Mouse (Mus musculus): ENCODE data around the gene Slc2a12.

The Slc2a12 gene

DNA sequence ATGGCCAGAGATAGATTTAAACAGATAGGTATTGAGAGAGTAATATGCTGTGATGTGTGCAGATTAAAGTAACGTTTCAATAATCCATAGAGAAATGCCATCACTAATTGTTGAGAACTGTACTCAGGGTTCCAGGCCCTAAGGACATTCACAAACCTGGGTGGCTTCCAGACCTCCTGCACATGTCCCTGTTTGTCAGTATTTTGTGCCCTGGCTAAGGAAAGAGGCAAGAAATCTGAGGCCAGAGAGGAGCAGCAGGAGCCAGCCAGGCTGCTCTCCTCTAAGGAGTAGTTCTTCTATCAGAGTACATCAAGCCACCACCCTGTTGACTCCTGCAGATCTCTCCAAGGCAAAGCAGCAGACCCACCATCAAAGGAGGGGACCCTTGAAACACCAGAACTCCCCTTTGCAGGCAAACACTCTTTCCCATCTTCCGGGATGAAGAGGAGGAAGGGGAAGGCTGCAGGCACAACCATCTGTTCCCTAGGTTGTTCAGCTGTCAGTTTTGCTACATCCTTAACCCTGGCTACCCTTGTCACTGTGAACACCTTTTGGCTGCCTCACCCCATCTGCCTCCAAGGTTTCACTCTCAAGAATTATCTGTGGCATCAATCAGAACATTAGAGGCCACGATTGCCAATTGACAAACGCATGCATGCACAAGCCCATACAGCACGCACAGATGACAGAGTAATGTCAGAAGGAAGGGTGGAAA, 15.6 kb downstream of the Slc2a12 start:
- DNase-seq (ENCODE audit: low read depth) = no peak

DNA sequence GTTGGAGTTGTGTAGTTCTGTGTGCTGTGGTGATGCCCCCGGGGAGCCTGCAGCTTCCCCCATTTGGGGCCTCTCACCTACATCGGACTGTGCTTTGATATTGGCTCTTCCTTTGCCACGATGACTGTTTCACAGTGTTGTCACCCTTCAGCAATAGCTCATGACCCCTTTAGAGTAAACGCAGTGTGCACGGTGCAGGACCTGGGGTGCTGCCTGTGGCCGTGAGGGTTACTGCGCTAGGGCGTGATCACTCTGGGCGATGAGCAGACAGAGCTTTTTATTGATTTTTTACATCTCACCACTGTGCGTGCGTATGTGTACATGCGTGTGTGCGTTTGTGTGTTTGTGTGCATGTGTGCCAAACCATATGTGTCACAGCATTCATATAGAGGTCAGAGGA, 23.7 kb downstream of the Slc2a12 start:
- DNase-seq (ENCODE audit: low read depth) = no peak

DNA sequence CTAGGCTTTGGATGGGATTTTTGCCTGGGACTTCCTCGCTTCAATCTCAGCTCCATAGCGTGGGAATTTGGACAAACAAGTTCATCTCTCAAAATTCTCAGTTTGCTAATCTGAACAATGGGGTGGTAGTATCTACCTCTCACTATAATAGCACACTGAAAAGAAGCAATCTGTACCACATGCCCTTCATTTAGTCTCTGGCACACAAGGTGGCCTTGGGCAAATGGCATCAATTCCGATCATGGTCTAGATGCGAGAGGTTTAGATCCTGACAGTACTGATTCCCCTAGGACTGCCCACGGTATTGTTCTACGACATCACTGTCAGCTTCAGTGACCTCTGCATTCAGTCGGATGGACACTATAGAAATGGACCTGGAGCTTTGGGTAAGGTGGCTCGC, 29.4 kb downstream of the Slc2a12 start:
- no peak for DNase-seq (ENCODE audit: low read depth)

DNA sequence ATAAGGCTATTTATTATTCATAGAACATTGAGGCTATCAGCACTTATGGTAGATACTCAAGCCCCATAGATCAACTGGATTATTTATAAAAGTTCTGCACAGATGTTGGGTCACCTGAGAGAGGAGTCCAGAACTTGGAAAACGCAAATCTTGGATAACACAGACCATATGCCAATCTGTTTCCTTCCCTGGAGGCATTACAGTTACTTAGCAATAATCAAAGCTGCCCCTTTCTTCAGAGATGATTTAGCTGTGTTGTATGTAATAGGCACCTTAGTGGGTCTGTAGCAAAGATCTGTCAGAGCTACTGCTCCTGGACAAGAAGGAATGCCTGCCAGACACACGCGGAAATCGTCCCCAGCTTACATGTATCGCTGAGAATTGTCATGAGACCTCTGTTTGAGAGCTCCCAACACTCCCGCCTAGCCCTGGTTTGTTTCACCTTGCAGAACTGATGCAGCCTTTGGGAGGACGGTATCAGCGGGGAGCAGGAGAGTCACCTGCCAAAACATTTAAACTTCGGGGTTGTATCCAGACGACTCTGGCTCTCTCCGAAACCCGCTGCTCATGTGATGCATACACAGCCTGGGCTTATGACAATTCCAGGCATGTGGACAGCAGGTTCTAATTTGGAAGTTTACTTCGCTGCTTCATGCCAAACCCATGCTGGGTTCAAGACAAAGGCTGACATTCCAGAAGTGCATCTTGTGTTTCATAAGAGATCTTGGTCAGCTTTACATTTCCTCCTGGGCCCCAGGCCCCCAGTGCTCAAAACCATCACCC, 31.2 kb downstream of the Slc2a12 start:
- DNase-seq (ENCODE audit: low read depth) = no peak

- no peak for DNase-seq (ENCODE audit: low read depth)
Measured at GRCm38 (mm10) chr10:22696236-22696635, 51.4 kb downstream of the Slc2a12 start.

DNA sequence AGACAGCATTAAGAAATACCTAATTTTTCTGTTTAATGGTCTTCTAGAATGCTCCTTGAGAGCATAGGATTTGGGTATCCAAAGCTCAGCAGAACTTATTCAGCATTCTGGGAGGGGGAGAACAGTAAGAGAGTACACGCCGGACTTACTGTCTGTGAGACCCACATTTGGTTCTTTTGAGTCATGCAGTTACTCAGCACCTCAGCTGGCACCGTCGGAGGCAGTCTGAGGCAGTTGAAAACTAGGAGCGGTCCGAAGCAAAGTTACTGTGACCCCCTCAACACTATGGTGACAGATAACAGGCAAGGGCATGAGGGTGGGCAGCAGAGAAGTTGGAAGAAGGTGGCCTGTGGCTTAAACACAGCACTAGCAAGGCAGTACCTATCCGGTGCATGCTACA, 52.1 kb downstream of the Slc2a12 start:
- no peak for DNase-seq (ENCODE audit: low read depth)

DNA sequence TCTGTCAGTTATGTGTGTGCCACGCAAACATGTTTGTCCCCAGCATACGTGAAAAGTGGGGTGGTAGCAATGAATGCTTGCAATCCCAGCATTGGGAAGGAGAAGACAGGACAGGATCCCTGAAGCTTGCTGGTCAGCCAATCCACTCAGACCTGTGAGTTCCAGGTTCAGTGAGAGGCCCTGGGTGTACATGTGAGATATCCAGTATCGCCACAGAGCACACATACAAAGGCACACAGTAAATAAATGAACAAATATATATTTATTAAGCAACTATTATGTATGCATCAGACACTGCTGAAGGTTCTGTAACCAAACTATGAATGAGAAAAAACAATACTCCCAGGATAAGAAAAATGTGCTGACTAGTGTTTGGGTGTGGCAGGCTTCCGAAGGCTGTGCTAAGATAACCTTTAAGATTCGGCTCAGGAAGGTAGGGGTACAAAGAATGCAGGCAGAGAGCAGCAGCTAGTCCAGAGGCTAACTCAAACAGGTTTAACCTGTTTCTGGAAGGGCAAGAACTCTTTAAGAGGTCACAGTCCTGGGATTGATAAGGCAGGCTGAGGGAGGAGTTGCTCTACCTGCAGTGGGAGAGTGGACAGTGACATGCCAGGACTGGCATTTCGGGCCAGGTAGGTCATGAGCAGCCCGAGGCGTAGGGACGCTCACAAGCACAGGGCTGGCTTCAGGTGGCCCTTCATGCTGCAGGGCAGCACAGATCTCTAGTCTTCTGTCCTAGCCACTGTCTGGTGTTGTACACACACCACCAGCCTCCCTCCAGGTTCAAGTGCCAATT, 53.5 kb downstream of the Slc2a12 start:
- DNase-seq (ENCODE audit: low read depth) = no peak

DNA sequence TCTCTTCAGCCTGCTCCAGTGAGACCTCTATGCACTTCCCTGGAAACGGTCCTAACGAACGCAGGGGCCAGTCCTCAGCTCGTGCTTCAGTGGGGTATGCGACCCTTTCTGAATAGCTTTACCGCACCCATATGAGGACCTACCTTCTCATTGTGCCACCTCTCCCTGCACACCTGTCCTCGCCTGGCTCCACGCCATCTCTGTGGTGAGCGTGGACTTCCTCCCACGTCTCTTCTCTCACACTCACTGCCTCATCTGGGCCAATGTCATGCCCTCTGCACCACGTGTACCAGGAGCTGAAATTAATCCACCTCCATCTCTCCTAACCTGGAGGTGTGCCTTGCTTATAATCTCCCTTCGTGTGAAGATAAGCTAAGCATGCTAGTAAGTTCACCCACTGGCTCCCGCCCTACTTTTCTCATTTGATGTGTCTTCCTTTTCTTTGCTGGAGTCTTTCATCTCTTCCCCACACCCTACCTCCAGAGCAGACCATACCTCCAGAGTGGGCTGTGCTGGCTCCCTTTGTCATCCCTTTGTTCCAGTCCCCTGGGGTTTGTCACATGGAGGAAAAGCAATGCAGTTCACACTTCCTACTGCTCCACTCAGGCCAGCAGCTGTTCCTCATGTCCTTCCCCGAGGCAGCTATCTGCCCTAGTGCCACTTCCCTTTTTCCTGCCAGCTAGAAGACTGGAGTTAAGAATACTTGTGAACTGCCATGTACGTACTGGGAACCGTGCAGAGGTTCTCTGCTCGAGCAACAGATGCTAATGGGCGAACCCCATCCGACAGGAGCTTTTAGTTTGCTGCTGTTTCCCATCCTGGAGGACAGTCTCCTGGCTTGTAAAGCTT, 54.9 kb downstream of the Slc2a12 start:
- DNase-seq (ENCODE audit: low read depth) = no peak

GRCm38 (mm10) chr10:22700773-22701172, 56.0 kb downstream of the Slc2a12 start:
- no peak for DNase-seq (ENCODE audit: low read depth)

DNA sequence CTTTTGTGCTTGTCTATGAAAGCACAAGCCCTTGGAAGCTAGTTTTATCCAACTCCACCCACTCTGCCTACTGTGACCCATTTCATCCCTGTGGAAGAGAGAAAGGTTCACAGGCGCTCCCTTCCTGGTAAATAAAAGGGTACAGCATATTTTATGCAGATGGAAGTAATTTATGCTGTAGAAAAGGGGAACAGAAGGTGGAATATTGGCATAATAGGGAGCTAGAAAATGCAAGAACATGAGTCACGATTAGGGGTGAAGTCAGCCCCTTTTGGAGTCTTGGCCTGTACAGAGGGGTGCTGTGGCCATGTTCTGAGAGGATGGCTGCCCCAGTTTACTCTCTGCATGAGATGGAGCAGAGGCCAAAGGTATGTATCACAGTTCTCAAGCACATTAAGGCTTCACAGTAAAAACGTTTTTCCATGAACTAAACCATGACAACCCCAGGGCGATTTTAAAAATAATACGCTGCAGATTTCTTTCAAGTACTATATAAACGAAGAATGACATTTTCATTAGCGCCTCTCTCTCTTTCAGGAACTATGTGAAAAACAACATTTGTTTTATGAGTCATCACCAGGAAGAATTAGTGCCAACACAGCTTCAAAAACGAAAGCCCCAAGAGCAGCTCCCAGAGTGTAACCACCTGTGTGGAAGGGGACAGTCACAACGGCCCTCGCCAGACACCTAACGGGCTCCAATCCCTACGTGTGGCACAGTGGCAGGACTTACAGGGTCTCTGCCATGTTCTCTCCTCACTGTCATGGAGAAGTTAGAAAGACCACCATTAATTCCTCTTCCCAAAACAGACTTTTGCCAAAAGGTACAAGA, 56.9 kb downstream of the Slc2a12 start:
- DNase-seq (ENCODE audit: low read depth) = no peak

DNA sequence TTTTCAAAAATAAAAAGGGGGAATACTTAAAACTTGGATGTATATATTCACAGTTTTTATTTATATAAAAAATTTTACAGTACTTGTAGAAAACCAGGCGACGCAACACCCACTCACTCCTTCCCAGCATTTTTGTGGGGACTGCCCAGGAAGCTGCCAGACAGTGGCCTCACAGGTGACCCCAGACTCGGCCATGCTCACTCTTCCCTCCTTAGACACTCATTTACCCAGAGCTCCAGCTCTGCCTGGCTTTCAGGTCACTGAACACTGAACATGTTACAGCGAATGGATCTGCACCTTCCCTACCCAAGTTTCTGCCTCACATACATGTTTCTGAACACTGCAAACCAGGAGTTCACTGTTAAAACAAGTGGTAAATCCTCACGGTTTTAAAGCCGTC, 59.0 kb downstream of the Slc2a12 start:
- DNase-seq (ENCODE audit: low read depth) = no peak

DNA sequence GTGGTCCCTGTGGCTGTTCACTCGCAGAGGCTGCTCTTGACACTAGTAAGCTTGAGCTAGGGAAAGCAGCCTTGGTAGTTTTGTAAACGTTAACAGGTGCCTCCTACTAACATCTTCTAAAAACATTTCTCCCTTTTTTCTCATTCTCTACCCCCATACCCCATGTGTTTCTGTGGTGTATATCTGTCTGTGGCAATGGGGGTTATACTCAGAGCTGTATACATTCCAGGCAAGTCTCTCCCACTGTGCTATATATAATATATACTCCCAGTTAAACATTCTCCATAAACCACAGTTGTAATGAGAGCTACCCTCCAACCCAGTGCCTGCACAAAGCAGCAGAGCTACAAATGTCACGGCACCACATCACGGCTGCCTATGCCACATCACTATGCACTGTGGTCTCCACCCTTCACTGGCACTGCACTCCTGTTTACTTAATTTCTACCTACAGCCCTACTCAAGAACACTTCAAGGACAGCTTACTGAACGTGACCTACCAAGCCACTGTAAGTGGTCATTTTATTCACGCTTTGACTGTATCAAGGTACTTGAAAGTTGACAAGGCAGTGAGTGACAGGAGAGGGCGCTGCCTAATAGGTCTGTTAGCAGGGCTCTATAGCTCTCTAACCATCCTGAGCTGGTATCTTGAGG, 63.5 kb downstream of the Slc2a12 start:
- no peak for DNase-seq (ENCODE audit: low read depth)

DNA sequence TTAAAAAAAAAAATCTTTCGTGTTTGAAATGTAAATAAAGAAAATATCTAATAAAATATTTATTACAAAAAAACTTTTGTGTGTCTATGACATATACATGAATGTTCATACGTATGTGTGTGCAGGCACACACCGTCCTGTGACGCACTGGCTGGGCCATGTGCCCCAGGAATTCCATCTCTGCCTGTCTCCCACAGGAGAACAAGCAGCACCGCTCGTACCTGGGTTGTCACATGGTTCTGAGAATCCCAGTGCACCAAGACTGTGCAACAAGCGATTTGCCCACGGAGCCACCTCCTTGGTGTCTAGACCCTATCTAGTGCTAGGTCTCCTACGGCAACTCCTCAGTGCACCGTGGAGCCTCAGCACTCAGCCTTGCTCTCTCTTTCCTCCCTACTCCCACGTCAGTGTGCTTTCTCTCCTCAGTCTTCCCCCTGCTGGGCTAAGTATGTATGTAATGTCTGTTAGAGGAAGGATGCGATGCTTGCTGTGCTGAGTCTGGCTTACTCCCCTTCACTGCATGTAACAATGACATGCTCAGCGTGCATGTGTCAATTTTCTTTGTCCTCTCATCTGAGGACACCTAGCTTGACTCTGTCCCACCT, 65.5 kb downstream of the Slc2a12 start:
- no peak for DNase-seq (ENCODE audit: low read depth)

GRCm38 (mm10) chr10:22712955-22713354, 68.1 kb downstream of the Slc2a12 start:
- no peak for DNase-seq (ENCODE audit: low read depth)

GRCm38 (mm10) chr10:22714520-22714919, 69.7 kb downstream of the Slc2a12 start:
- peak; percentile 34 for DNase-seq (ENCODE audit: low read depth)

DNA sequence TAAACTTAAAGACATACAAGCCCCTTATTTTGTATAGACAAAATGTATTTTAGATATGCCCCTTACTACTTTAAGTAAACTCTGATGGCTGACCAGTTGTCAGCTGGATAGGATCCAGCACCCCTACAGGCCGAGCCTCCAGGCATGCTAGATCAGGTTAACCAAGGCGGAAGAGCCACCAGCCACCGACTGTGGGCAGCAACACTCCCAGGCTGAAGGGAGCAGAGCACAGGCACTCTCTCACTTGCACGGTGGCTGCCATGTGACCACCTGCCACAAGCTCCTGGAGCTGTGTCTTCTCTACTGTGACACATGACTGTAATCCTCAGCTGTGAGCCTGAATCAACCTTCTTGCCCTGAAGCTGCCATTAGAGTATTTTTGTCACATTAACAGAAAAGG, 73.7 kb downstream of the Slc2a12 start:
- DNase-seq (ENCODE audit: low read depth) = no peak

DNA sequence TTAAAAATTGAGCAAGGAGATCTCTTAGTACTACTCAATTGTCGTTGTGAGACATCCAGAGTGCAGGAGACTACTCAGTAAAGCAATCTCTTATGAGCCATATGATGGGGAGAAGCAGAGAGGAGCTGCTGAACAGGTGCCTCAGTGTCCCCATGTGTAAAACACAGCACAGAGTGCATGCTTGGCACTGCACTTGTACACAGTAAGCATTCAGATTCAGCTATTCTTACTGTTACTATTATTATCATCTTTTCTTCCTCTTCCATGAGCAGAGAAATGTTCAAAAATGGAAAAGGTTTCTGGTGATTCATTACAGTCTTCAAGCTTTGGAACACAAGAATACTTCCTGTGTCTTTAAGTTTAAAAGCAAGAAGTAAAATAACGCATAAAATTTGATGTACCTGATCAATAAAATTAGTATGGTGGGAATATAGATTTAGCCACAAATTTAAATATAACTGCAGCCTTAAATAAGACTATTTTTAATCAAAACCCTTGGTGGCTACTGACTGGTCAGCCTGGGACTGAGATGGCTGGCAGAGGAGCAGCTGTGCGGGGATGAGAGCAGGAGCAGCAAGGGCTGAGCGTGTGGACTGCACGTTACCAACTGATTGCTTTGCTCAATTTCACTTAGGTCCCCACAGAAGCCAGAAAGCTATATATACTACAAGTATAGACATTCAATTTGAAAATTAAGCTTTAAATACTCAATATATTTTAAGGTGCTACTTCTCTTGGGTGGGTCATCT, 76.1 kb downstream of the Slc2a12 start:
- DNase-seq (ENCODE audit: low read depth) = no peak

GRCm38 (mm10) chr10:22725166-22725565, 80.4 kb downstream of the Slc2a12 start:
- DNase-seq (ENCODE audit: low read depth) = no peak

DNA sequence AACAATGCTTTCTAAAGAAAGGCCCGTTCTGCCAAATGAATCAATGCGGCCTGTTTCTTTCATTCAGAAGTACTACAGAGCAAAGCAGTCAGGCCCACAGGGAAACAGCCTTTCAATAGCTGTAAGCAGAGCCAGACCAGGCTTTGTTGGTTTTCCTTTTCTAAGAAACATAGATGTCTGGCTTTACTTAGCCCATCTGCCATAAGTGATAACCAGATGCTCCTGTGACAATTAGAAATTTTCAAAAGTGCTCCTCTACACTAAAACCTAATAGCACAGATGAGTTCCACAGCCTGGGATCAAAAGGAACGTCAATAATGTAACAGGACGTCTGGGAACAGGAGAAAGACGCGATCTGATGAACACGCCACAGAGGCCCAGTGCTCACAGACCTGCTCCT, 81.5 kb downstream of the Slc2a12 start:
- no peak for DNase-seq (ENCODE audit: low read depth)
